Mouse (Mus musculus): ENCODE data around the gene Wnt4. TPM values are rescaled to one million over a fixed set of nuclear protein-coding genes. Genes with fewer than 3 reads are reported as not detected.
A peak's percentile ranks its signal among the peaks of the same experiment; 100 is the strongest.

Gene Wnt4
- polyA plus RNA-seq (2014; fragmentation: Nextera tagmentation; extraction: Ambion mirVana) = 1.9 and 2.2 TPM in 2 replicates

GRCm38 (mm10) chr4:137277166-137277513 is at the start of gene Wnt4:
Wnt4 (plus strand) TSS chr4:137277489.
- H3K27ac ChIP-seq = no peak within 1 kb of the TSS
- WGBS = 4% methylated on average over 23 of the region's 45 CpGs

GRCm38 (mm10) chr4:137228566-137229115 is 48.6 kb upstream of the Wnt4 start:
- H3K36me3 ChIP-seq (replicated peaks; ENCODE audit: control insufficient read depth, insufficient read depth) = no peaks in the 10 kb centered on the region
- H3K27ac ChIP-seq = no peak overlapping the region
- DNase-seq (ENCODE audit: low spot score) = no peak
- 0 out of 2 replicates have a peak, but pooled peaks cover 7% of the 10 kb centered on the region for H3K4me1 ChIP-seq (replicated peaks; ENCODE audit: control insufficient read depth, insufficient read depth, low read length)
- ATAC-seq (ENCODE audit: low FRiP score) = no peak
- H3K9ac ChIP-seq = no peak overlapping the region
- H3K4me2 ChIP-seq (replicated peaks) = no peak overlapping the region
- no peaks in the 10 kb centered on the region for H3K27me3 ChIP-seq (ENCODE audit: control insufficient read depth, insufficient read depth, low read length)
- no peak overlapping the region for H3K4me3 ChIP-seq (replicated peaks; ENCODE audit: low read length)
- no peaks in the 10 kb centered on the region for H3K9me3 ChIP-seq (ENCODE audit: control insufficient read depth, low read length)
- 88% methylated on average over 15 of the region's 15 CpGs for WGBS

More at GRCm38 (mm10) chr4:137277166-137277513, at the start of gene Wnt4:
- ATAC-seq (ENCODE audit: low FRiP score) (peak; percentile 61; the same call in 1 of the 2 replicates), DNase-seq (ENCODE audit: low spot score) (peak; percentile 53)
- peak within 1 kb of the TSS; percentile 52 for H3K4me3 ChIP-seq (replicated peaks; ENCODE audit: low read length)
- no peaks in the 10 kb centered on the region for H3K9me3 ChIP-seq (ENCODE audit: control insufficient read depth, low read length)
- peaks cover 50% of the 10 kb centered on the region for H3K27me3 ChIP-seq (ENCODE audit: control insufficient read depth, insufficient read depth, low read length)
- peaks cover 19% of the 10 kb centered on the region for H3K4me1 ChIP-seq (replicated peaks; ENCODE audit: control insufficient read depth, insufficient read depth, low read length)
- peak within 1 kb of the TSS; percentile 61 for H3K9ac ChIP-seq
- no peaks in the 10 kb centered on the region for H3K36me3 ChIP-seq (replicated peaks; ENCODE audit: control insufficient read depth, insufficient read depth)
- peak within 1 kb of the TSS; percentile 97 for H3K4me2 ChIP-seq (replicated peaks)

- Histone ChIP-seq H3K4me2 (replicated peaks) (no peak overlapping the region), H3K27me3 (ENCODE audit: control insufficient read depth, insufficient read depth, low read length) (no peaks in the 10 kb centered on the region), H3K27ac (no peak overlapping the region), H3K4me3 (replicated peaks; ENCODE audit: low read length) (no peak overlapping the region), H3K36me3 (replicated peaks; ENCODE audit: control insufficient read depth, insufficient read depth) (no peaks in the 10 kb centered on the region), H3K9ac (no peak overlapping the region), H3K9me3 (ENCODE audit: control insufficient read depth, low read length) (no peaks in the 10 kb centered on the region), H3K4me1 (replicated peaks; ENCODE audit: control insufficient read depth, insufficient read depth, low read length) (0 out of 2 replicates have a peak, but pooled peaks cover 7% of the 10 kb centered on the region)
- WGBS = 69% methylated on average over 16 of the region's 16 CpGs
- no peak for ATAC-seq (ENCODE audit: low FRiP score)
- DNase-seq (ENCODE audit: low spot score) = peak; percentile 52
Measured at GRCm38 (mm10) chr4:137231494-137232470, 45.5 kb upstream of the Wnt4 start.

- Histone ChIP-seq H3K9me3 (ENCODE audit: control insufficient read depth, low read length) (no peaks in the 10 kb centered on the region), H3K9ac (no peak overlapping the region), H3K36me3 (replicated peaks; ENCODE audit: control insufficient read depth, insufficient read depth) (no peaks in the 10 kb centered on the region), H3K4me2 (replicated peaks) (no peak overlapping the region), H3K4me1 (replicated peaks; ENCODE audit: control insufficient read depth, insufficient read depth, low read length) (0 out of 2 replicates have a peak, but pooled peaks cover 7% of the 10 kb centered on the region), H3K27me3 (ENCODE audit: control insufficient read depth, insufficient read depth, low read length) (no peaks in the 10 kb centered on the region), H3K4me3 (replicated peaks; ENCODE audit: low read length) (no peak overlapping the region), H3K27ac (no peak overlapping the region)
- DNase-seq (ENCODE audit: low spot score) (no peak), ATAC-seq (ENCODE audit: low FRiP score) (no peak)
- WGBS = 67% methylated on average over 5 of the region's 5 CpGs
Measured at GRCm38 (mm10) chr4:137233632-137234031, 43.7 kb upstream of the Wnt4 start.

- Histone ChIP-seq H3K4me3 (replicated peaks; ENCODE audit: low read length) (no peak overlapping the region), H3K9ac (no peak overlapping the region), H3K4me2 (replicated peaks) (no peak overlapping the region), H3K4me1 (replicated peaks; ENCODE audit: control insufficient read depth, insufficient read depth, low read length) (0 out of 2 replicates have a peak, but pooled peaks cover 7% of the 10 kb centered on the region), H3K27ac (no peak overlapping the region), H3K36me3 (replicated peaks; ENCODE audit: control insufficient read depth, insufficient read depth) (no peaks in the 10 kb centered on the region), H3K27me3 (ENCODE audit: control insufficient read depth, insufficient read depth, low read length) (no peaks in the 10 kb centered on the region), H3K9me3 (ENCODE audit: control insufficient read depth, low read length) (no peaks in the 10 kb centered on the region; the same call in 1 of the 2 replicates)
- DNase-seq (ENCODE audit: low spot score) (no peak), ATAC-seq (ENCODE audit: low FRiP score) (no peak)
- WGBS = 86% methylated on average over 2 of the region's 2 CpGs
Measured at GRCm38 (mm10) chr4:137234444-137234843, 42.8 kb upstream of the Wnt4 start.

GRCm38 (mm10) chr4:137235368-137235767 is 41.9 kb upstream of the Wnt4 start:
- DNase-seq (ENCODE audit: low spot score) = no peak

GRCm38 (mm10) chr4:137244883-137245282 is 32.4 kb upstream of the Wnt4 start:
- no peak for DNase-seq (ENCODE audit: low spot score)
- H3K4me1 ChIP-seq (replicated peaks; ENCODE audit: control insufficient read depth, insufficient read depth, low read length) = no peaks in the 10 kb centered on the region
- no peak overlapping the region for H3K27ac ChIP-seq
- no peaks in the 10 kb centered on the region for H3K27me3 ChIP-seq (ENCODE audit: control insufficient read depth, insufficient read depth, low read length)
- ATAC-seq (ENCODE audit: low FRiP score) = no peak
- peaks cover 5% of the 10 kb centered on the region; the same call in 1 of the 2 replicates for H3K9me3 ChIP-seq (ENCODE audit: control insufficient read depth, low read length)
- H3K4me3 ChIP-seq (replicated peaks; ENCODE audit: low read length) = no peak overlapping the region
- WGBS = 78% methylated on average over 9 of the region's 9 CpGs
- H3K9ac ChIP-seq = no peak overlapping the region
- H3K36me3 ChIP-seq (replicated peaks; ENCODE audit: control insufficient read depth, insufficient read depth) = no peaks in the 10 kb centered on the region
- no peak overlapping the region for H3K4me2 ChIP-seq (replicated peaks)

More at GRCm38 (mm10) chr4:137235368-137235767, 41.9 kb upstream of the Wnt4 start:
- ATAC-seq (ENCODE audit: low FRiP score) = no peak
- H3K4me1 ChIP-seq (replicated peaks; ENCODE audit: control insufficient read depth, insufficient read depth, low read length) = 0 out of 2 replicates have a peak, but pooled peaks cover 7% of the 10 kb centered on the region
- H3K36me3 ChIP-seq (replicated peaks; ENCODE audit: control insufficient read depth, insufficient read depth) = no peaks in the 10 kb centered on the region
- H3K9me3 ChIP-seq (ENCODE audit: control insufficient read depth, low read length) = peaks cover 9% of the 10 kb centered on the region; the same call in 1 of the 2 replicates
- H3K9ac ChIP-seq = no peak overlapping the region
- no peak overlapping the region for H3K4me2 ChIP-seq (replicated peaks)
- no peaks in the 10 kb centered on the region for H3K27me3 ChIP-seq (ENCODE audit: control insufficient read depth, insufficient read depth, low read length)
- no peak overlapping the region for H3K4me3 ChIP-seq (replicated peaks; ENCODE audit: low read length)
- 77% methylated on average over 9 of the region's 9 CpGs for WGBS
- H3K27ac ChIP-seq = no peak overlapping the region

- no peak overlapping the region for H3K9ac ChIP-seq
- no peak overlapping the region for H3K27ac ChIP-seq
- H3K27me3 ChIP-seq (ENCODE audit: control insufficient read depth, insufficient read depth, low read length) = no peaks in the 10 kb centered on the region
- H3K4me1 ChIP-seq (replicated peaks; ENCODE audit: control insufficient read depth, insufficient read depth, low read length) = 0 out of 2 replicates have a peak, but pooled peaks cover 5% of the 10 kb centered on the region
- H3K36me3 ChIP-seq (replicated peaks; ENCODE audit: control insufficient read depth, insufficient read depth) = no peaks in the 10 kb centered on the region
- H3K9me3 ChIP-seq (ENCODE audit: control insufficient read depth, low read length) = no peaks in the 10 kb centered on the region
- peak; percentile 25 for DNase-seq (ENCODE audit: low spot score)
- no peak overlapping the region for H3K4me2 ChIP-seq (replicated peaks)
- no peak for ATAC-seq (ENCODE audit: low FRiP score)
- WGBS = 39% methylated on average over 5 of the region's 5 CpGs
- no peak overlapping the region for H3K4me3 ChIP-seq (replicated peaks; ENCODE audit: low read length)
Measured at GRCm38 (mm10) chr4:137250333-137250732, 27.0 kb upstream of the Wnt4 start.

- H3K9ac ChIP-seq = no peak overlapping the region
- H3K4me1 ChIP-seq (replicated peaks; ENCODE audit: control insufficient read depth, insufficient read depth, low read length) = 0 out of 2 replicates have a peak, but pooled peaks cover 5% of the 10 kb centered on the region
- DNase-seq (ENCODE audit: low spot score) (no peak), ATAC-seq (ENCODE audit: low FRiP score) (no peak)
- no peak overlapping the region for H3K4me3 ChIP-seq (replicated peaks; ENCODE audit: low read length)
- no peaks in the 10 kb centered on the region for H3K27me3 ChIP-seq (ENCODE audit: control insufficient read depth, insufficient read depth, low read length)
- H3K4me2 ChIP-seq (replicated peaks) = no peak overlapping the region
- H3K9me3 ChIP-seq (ENCODE audit: control insufficient read depth, low read length) = no peaks in the 10 kb centered on the region
- H3K27ac ChIP-seq = no peak overlapping the region
- WGBS = 63% methylated on average over 5 of the region's 5 CpGs
- H3K36me3 ChIP-seq (replicated peaks; ENCODE audit: control insufficient read depth, insufficient read depth) = no peaks in the 10 kb centered on the region
Measured at GRCm38 (mm10) chr4:137250849-137251248, 26.4 kb upstream of the Wnt4 start.

All from hindbrain, embryonic 14.5 days (tissue).